Mouse (Mus musculus) liver, postnatal 0 days (tissue): Measurements from ENCODE around the gene Map4k2. TPM values are rescaled to one million over a fixed set of nuclear protein-coding genes. Genes with fewer than 3 reads are reported as not detected.
A peak's percentile ranks its signal among the peaks of the same experiment; 100 is the strongest.
"Not testable (repeated sequence)": the region's sequence is repeated elsewhere in the genome, so short reads cannot be mapped to it uniquely, and the experiment has no call there.

Experiments used
- ATAC-seq: fragments of 200-750 bp; cut with Nextera tagmentation; 2 replicates; pipeline ENCODE4 v1.8.0; 2017; ENCODE audit warnings: mild to moderate bottlenecking, moderate library complexity
- DNase-seq: peaks from one replicate; pipeline ENCODE4 v3.0.0-alpha.2; 2016
- H3K27ac ChIP-seq: fragments of 300-500 bp; sonication (generic); 2 replicates; pipeline ENCODE4 v1.5.1; 2014; ENCODE audit warnings: antibody characterized with exemption, moderate library complexity, mild to moderate bottlenecking, low read depth
- H3K27me3 ChIP-seq: fragments of 300-500 bp; sonication (generic); 2 replicates; pipeline ENCODE4 v1.6.1; 2014; ENCODE audit warnings: low read length, control low read depth, mixed read lengths; ENCODE audit not compliant: insufficient read depth
- H3K36me3 ChIP-seq: fragments of 300-500 bp; sonication (generic); replicated peaks from 2 replicates; pipeline ENCODE4 v1.6.1; 2014; ENCODE audit warnings: mild to moderate bottlenecking, control low read depth, low read length, moderate library complexity, mixed read lengths; ENCODE audit not compliant: insufficient read depth
- H3K4me1 ChIP-seq: fragments of 300-500 bp; sonication (generic); 2 replicates; pipeline ENCODE4 v1.6.1; 2014; ENCODE audit warnings: antibody characterized with exemption, mild to moderate bottlenecking, control low read depth; ENCODE audit not compliant: insufficient read depth
- H3K4me2 ChIP-seq: fragments of 300-500 bp; sonication (generic); 2 replicates; pipeline ENCODE4 v1.6.1; 2014; ENCODE audit warnings: low read depth, mild to moderate bottlenecking, low read length, moderate library complexity, mixed read lengths
- H3K4me3 ChIP-seq: fragments of 300-500 bp; sonication (generic); 2 replicates; pipeline ENCODE4 v1.5.1; 2014; ENCODE audit warnings: low read depth, low read length
- H3K9ac ChIP-seq: fragments of 300-500 bp; sonication (generic); replicated peaks from 2 replicates; pipeline ENCODE4 v1.6.1; 2014; ENCODE audit warnings: mild to moderate bottlenecking, moderate library complexity
- H3K9me3 ChIP-seq: fragments of 300-500 bp; sonication (generic); 2 replicates; pipeline ENCODE4 v1.6.1; 2016; ENCODE audit warnings: mild to moderate bottlenecking, control low read depth, low read length, mixed read lengths
- CTCF ChIP-seq: sonication (generic); IDR thresholded peaks from 2 replicates; pipeline ENCODE4 v1.5.1; 2016; ENCODE audit warnings: antibody characterized with exemption, low read depth
- EP300 ChIP-seq: IDR thresholded peaks from 2 replicates; pipeline ENCODE4 v1.6.1; 2016; ENCODE audit warnings: antibody characterized with exemption, low read depth, mild to moderate bottlenecking
- WGBS: fragments of 180-500 bp; shearing (Covaris S2); extraction: QIAGEN DNeasy Blood & Tissue Kit; methylation state at CpG from one replicate; pipeline ENCODE4 v1.1.7; 2014; ENCODE audit not compliant: insufficient replicate concordance; 5-methylcytosine and 5-hydroxymethylcytosine counted together
- polyA plus RNA-seq: library from polyadenylated mRNA; unstranded; fragments of >200 nt; fragmentation: Nextera tagmentation; extraction: Ambion mirVana; gene quantifications from 2 replicates; pipeline ENCODE4 v1.2.1, GENCODE M21; 2015

Map4k2 gene
- polyA plus RNA-seq, 1 experiment from 2014 or later, result 5.7 TPM

- H3K4me3 ChIP-seq, result peak overlapping the region; percentile 68
- no peaks in the 10 kb centered on the region for H3K9me3 ChIP-seq
- no peaks in the 10 kb centered on the region for H3K27me3 ChIP-seq
- H3K27ac ChIP-seq, result peak overlapping the region; percentile 76
- WGBS, result 56% methylated on average over 8 of the region's 8 CpGs
- no peak for DNase-seq
- peak overlapping the region; percentile 94 for H3K4me2 ChIP-seq
- no peak for ATAC-seq
- H3K4me1 ChIP-seq, result peaks cover 64% of the 10 kb centered on the region
- 0 out of 2 replicates have a peak, but pooled peaks cover 3% of the 10 kb centered on the region for H3K36me3 ChIP-seq
- TF ChIP-seq CTCF (no peak), EP300 (no peak)
- H3K9ac ChIP-seq, result peak overlapping the region; percentile 72
Observed at GRCm38 (mm10) chr19:6305517-6306115, 35.3 kb upstream of the Map4k2 start.

- H3K4me1 ChIP-seq, result peaks cover 59% of the 10 kb centered on the region
- DNase-seq, result peak; percentile 93
- H3K4me3 ChIP-seq, result peak within 1 kb of the TSS; percentile 68
- H3K27me3 ChIP-seq, result no peaks in the 10 kb centered on the region
- peak; percentile 90 for ATAC-seq
- H3K27ac ChIP-seq, result peak within 1 kb of the TSS; percentile 76
- WGBS, result 2% methylated on average over 30 of the region's 38 CpGs
- peak within 1 kb of the TSS; percentile 94 for H3K4me2 ChIP-seq
- H3K36me3 ChIP-seq, result peaks cover 4% of the 10 kb centered on the region; the same call in 1 of the 2 replicates
- peak within 1 kb of the TSS; percentile 72 for H3K9ac ChIP-seq
- H3K9me3 ChIP-seq, result no peaks in the 10 kb centered on the region
- TF ChIP-seq EP300, result no peak
Observed at GRCm38 (mm10) chr19:6306137-6306551, 34.8 kb upstream of the Map4k2 start, which contains the start of gene Cdc42bpg. Cdc42bpg (plus strand) TSS chr19:6306456.

GRCm38 (mm10) chr19:6306586-6306985 is 34.3 kb upstream of the Map4k2 start:
- Histone ChIP-seq H3K4me2 (peak overlapping the region; percentile 94), H3K4me1 (peaks cover 55% of the 10 kb centered on the region), H3K9ac (peak overlapping the region; percentile 72), H3K36me3 (peaks cover 8% of the 10 kb centered on the region; the same call in 1 of the 2 replicates), H3K9me3 (no peaks in the 10 kb centered on the region), H3K27ac (peak overlapping the region; percentile 76), H3K4me3 (peak overlapping the region; percentile 68), H3K27me3 (no peaks in the 10 kb centered on the region)
- peak; percentile 91 for DNase-seq
- TF ChIP-seq EP300, result no peak
- peak; percentile 91 for TF ChIP-seq CTCF
- peak; percentile 79 for ATAC-seq
- under 1% methylated on average over 26 of the region's 34 CpGs for WGBS

- Histone ChIP-seq H3K9ac (no peak overlapping the region; the same call in none of the 2 replicates), H3K4me1 (peaks cover 42% of the 10 kb centered on the region), H3K27me3 (no peaks in the 10 kb centered on the region), H3K4me3 (peak overlapping the region; percentile 68; the same call in 1 of the 2 replicates), H3K4me2 (peak overlapping the region; percentile 94), H3K36me3 (peaks cover 16% of the 10 kb centered on the region; the same call in 1 of the 2 replicates), H3K9me3 (no peaks in the 10 kb centered on the region), H3K27ac (no peak overlapping the region)
- TF ChIP-seq EP300 (no peak), CTCF (no peak)
- DNase-seq, result peak; percentile 35
- ATAC-seq, result no peak
- WGBS, result 74% methylated on average over 9 of the region's 9 CpGs
Observed at GRCm38 (mm10) chr19:6307733-6308531, 33.0 kb upstream of the Map4k2 start.

- 85% methylated on average over 5 of the region's 5 CpGs for WGBS
- H3K4me2 ChIP-seq, result no peak overlapping the region
- H3K27ac ChIP-seq, result no peak overlapping the region
- no peaks in the 10 kb centered on the region for H3K9me3 ChIP-seq
- H3K36me3 ChIP-seq, result peaks cover 29% of the 10 kb centered on the region; the same call in 1 of the 2 replicates
- H3K4me3 ChIP-seq, result no peak overlapping the region
- peaks cover 25% of the 10 kb centered on the region for H3K4me1 ChIP-seq
- no peaks in the 10 kb centered on the region for H3K27me3 ChIP-seq
- TF ChIP-seq EP300, result no peak
- ATAC-seq (no peak), DNase-seq (no peak)
- no peak overlapping the region for H3K9ac ChIP-seq
Observed at GRCm38 (mm10) chr19:6310181-6310580, 30.8 kb upstream of the Map4k2 start.

- not testable (repeated sequence) for H3K9ac ChIP-seq, ATAC-seq, H3K27ac ChIP-seq, H3K9me3 ChIP-seq, H3K27me3 ChIP-seq, H3K4me2 ChIP-seq, DNase-seq, H3K4me3 ChIP-seq
- WGBS, result 87% methylated on average over 3 of the region's 3 CpGs
- H3K36me3 ChIP-seq, result peaks cover 41% of the 10 kb centered on the region
- H3K4me1 ChIP-seq, result peaks cover 17% of the 10 kb centered on the region
Observed at GRCm38 (mm10) chr19:6311783-6312182, 29.2 kb upstream of the Map4k2 start.
